Mouse (Mus musculus): ENCODE measurements around the gene Zfp872. TPM values are rescaled to one million over a fixed set of nuclear protein-coding genes. Genes with fewer than 3 reads are reported as not detected.
A peak's percentile ranks its signal among the peaks of the same experiment; 100 is the strongest.

Gene Zfp872
- polyA plus RNA-seq, 1 experiment from 2014 or later: 0.13 TPM

DNA sequence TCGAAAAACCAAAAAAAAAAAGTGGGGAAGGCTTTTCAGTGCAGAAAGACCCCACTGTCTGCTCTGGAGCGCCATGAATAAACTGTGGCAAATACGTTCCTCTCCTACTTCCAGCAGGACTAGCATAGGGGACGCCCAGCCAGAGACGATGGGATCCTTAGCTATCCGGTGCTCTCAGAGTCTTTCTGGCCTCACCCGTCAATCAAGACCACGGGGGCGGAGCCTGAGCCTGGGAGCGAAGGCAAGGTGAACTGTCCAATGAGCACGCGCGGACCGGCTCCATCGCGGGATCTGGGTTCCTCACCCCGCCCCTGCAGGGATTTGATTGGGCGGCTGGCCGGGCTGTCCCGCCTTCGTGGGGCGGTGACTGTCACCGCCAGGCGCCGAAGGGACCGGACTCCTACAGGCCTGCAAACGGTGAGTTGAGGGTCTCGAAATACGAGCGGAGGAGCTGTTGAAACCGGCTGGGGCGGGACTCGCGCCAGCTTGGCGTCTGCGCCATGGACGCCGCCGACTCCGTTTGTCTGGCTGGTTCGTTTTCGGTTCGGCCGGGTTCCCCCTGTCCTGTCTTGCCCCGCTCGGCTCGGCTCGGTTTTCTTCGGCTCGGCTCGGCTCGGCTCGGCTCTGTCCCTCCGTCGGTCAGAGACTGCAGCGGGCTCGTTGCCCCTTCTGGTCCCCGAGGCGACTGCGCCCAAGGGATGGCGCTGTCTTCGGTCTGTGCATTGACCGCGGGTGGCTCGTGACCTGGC is 31.2 kb upstream of the Zfp872 start, which contains the start of gene Pigyl:
Gene Pigyl, plus strand, starts transcription at position 350 of the 749 bp plus-strand sequence.
- Histone ChIP-seq H3K4me2 (peak within 1 kb of the TSS; percentile 72), H3K9ac (peak within 1 kb of the TSS; percentile 81), H3K27ac (peak within 1 kb of the TSS; percentile 88), H3K27me3 (no peaks in the 10 kb centered on the region), H3K9me3 (replicated peaks) (no peaks in the 10 kb centered on the region), H3K4me1 (replicated peaks) (peaks cover 16% of the 10 kb centered on the region), H3K4me3 (peak within 1 kb of the TSS; percentile 76), H3K36me3 (no peaks in the 10 kb centered on the region)
- under 1% methylated on average over 65 of the region's 65 CpGs for WGBS
- ATAC-seq (replicated peaks; ENCODE audit: insufficient number of reproducible peaks, insufficient read depth, low FRiP score, low read depth): peak; percentile 99

DNA sequence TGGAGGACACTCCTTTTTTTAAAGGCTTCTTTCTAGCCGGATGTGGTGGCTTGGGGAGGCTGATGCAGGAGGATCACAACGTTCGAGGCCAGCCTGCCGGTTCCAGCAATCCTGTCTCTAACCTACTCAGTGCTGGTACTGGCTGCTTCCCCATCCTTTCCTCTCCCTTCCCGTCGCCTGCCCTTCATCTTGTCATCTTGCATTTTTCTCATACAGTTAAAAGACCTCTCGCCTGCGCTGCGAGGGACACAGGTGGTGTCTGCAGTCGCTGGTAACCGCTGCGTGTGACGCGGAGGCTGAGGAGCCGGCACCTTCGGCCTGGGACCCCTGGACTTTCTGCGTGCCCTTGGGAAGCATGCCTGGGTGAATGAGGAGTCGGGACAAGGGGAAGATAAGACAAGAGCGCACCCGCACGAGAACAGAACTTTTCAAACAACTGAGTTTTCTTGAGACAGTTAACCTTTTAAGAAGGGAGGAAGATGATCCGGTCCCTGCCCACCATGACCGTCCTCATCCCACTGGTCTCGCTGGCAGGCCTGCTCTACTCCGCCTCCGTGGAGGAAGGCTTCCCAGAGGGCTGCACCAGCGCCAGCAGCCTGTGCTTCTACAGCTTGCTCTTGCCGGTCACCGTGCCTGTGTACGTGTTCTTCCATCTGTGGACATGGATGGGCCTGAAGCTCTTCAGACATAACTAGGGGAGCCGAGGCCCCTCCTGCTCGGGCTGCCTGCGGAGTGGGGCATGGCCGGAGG is 30.2 kb upstream of the Zfp872 start:
- WGBS: 54% methylated on average over 34 of the region's 34 CpGs
- H3K9me3 ChIP-seq (replicated peaks): no peaks in the 10 kb centered on the region
- peak overlapping the region; percentile 81; the same call in 1 of the 2 replicates for H3K9ac ChIP-seq
- no peak overlapping the region for H3K27ac ChIP-seq
- no peaks in the 10 kb centered on the region for H3K27me3 ChIP-seq
- peak overlapping the region; percentile 76 for H3K4me3 ChIP-seq
- H3K4me2 ChIP-seq: peak overlapping the region; percentile 72
- H3K36me3 ChIP-seq: no peaks in the 10 kb centered on the region
- ATAC-seq (replicated peaks; ENCODE audit: insufficient number of reproducible peaks, insufficient read depth, low FRiP score, low read depth): no peak
- H3K4me1 ChIP-seq (replicated peaks): peaks cover 16% of the 10 kb centered on the region

DNA sequence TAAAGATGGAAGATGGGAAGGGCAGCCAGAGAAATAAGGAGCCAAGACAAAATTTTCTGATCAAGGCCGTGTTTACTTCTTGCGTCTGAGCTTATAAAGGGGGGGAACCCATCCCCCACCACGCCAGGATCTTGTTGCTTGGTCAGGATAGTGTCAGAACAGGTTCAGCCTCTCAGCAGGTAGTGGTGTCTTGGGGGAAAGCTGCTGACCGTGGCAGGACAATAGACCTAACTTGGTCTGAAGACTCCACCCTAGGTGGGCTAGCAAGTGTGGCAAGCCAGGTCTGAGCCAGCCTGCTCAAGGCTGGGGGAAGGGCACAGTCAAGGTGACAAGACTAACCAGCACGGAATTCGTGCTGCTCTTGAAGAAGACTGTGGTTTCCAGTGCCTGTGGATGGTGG is 26.6 kb upstream of the Zfp872 start:
- Histone ChIP-seq H3K9ac (no peak overlapping the region), H3K36me3 (no peaks in the 10 kb centered on the region), H3K9me3 (replicated peaks) (no peaks in the 10 kb centered on the region), H3K4me3 (no peak overlapping the region), H3K4me2 (no peak overlapping the region), H3K27ac (no peak overlapping the region), H3K27me3 (no peaks in the 10 kb centered on the region), H3K4me1 (replicated peaks) (peaks cover 12% of the 10 kb centered on the region)
- WGBS: 44% methylated on average over 6 of the region's 6 CpGs
- no peak for ATAC-seq (replicated peaks; ENCODE audit: insufficient number of reproducible peaks, insufficient read depth, low FRiP score, low read depth)

- H3K4me1 ChIP-seq (replicated peaks): peaks cover 9% of the 10 kb centered on the region
- no peak for ATAC-seq (replicated peaks; ENCODE audit: insufficient number of reproducible peaks, insufficient read depth, low FRiP score, low read depth)
- H3K9ac ChIP-seq: no peak overlapping the region
- H3K36me3 ChIP-seq: no peaks in the 10 kb centered on the region
- no peak overlapping the region for H3K4me3 ChIP-seq
- H3K9me3 ChIP-seq (replicated peaks): no peaks in the 10 kb centered on the region
- no peak overlapping the region for H3K27ac ChIP-seq
- H3K27me3 ChIP-seq: no peaks in the 10 kb centered on the region
- no peak overlapping the region for H3K4me2 ChIP-seq
- 73% methylated on average over 9 of the region's 9 CpGs for WGBS
These were observed 25.6 kb upstream of the Zfp872 start for GRCm38 (mm10) chr9:22162305-22162704.

- Histone ChIP-seq H3K4me2 (no peak overlapping the region), H3K4me3 (no peak overlapping the region), H3K9me3 (replicated peaks) (no peaks in the 10 kb centered on the region), H3K9ac (no peak overlapping the region), H3K27me3 (no peaks in the 10 kb centered on the region), H3K4me1 (replicated peaks) (peaks cover 3% of the 10 kb centered on the region; the same call in 1 of the 2 replicates), H3K27ac (no peak overlapping the region), H3K36me3 (no peaks in the 10 kb centered on the region)
- WGBS: 84% methylated on average over 7 of the region's 7 CpGs
- ATAC-seq (replicated peaks; ENCODE audit: insufficient number of reproducible peaks, insufficient read depth, low FRiP score, low read depth): no peak
These were observed 25.0 kb upstream of the Zfp872 start for GRCm38 (mm10) chr9:22162912-22163311.

- 3% methylated on average over 53 of the region's 54 CpGs for WGBS
- Histone ChIP-seq H3K9ac (peak overlapping the region; percentile 63), H3K27me3 (no peaks in the 10 kb centered on the region), H3K4me3 (peak overlapping the region; percentile 59), H3K9me3 (replicated peaks) (no peaks in the 10 kb centered on the region), H3K27ac (no peak overlapping the region), H3K4me1 (replicated peaks) (0 out of 2 replicates have a peak, but pooled peaks cover 2% of the 10 kb centered on the region), H3K4me2 (peak overlapping the region; percentile 95), H3K36me3 (no peaks in the 10 kb centered on the region)
- ATAC-seq (replicated peaks; ENCODE audit: insufficient number of reproducible peaks, insufficient read depth, low FRiP score, low read depth): no peak; the same call in 1 of the 2 replicates
These were observed 22.9 kb upstream of the Zfp872 start for GRCm38 (mm10) chr9:22164711-22165668.

GRCm38 (mm10) chr9:22165964-22166363 is 21.9 kb upstream of the Zfp872 start:
- no peaks in the 10 kb centered on the region for H3K27me3 ChIP-seq
- WGBS: 54% methylated on average over 6 of the region's 6 CpGs
- H3K4me1 ChIP-seq (replicated peaks): 0 out of 2 replicates have a peak, but pooled peaks cover 2% of the 10 kb centered on the region
- H3K36me3 ChIP-seq: no peaks in the 10 kb centered on the region
- H3K4me2 ChIP-seq: no peak overlapping the region
- no peak overlapping the region for H3K4me3 ChIP-seq
- no peak overlapping the region for H3K9ac ChIP-seq
- ATAC-seq (replicated peaks; ENCODE audit: insufficient number of reproducible peaks, insufficient read depth, low FRiP score, low read depth): no peak
- H3K27ac ChIP-seq: no peak overlapping the region
- H3K9me3 ChIP-seq (replicated peaks): no peaks in the 10 kb centered on the region

- no peak for ATAC-seq (replicated peaks; ENCODE audit: insufficient number of reproducible peaks, insufficient read depth, low FRiP score, low read depth)
- H3K4me2 ChIP-seq: no peak overlapping the region
- H3K9me3 ChIP-seq (replicated peaks): no peaks in the 10 kb centered on the region
- no peak overlapping the region for H3K4me3 ChIP-seq
- 0 out of 2 replicates have a peak, but pooled peaks cover 2% of the 10 kb centered on the region for H3K4me1 ChIP-seq (replicated peaks)
- H3K9ac ChIP-seq: no peak overlapping the region
- H3K27ac ChIP-seq: no peak overlapping the region
- H3K27me3 ChIP-seq: no peaks in the 10 kb centered on the region
- 88% methylated on average over 10 of the region's 10 CpGs for WGBS
- no peaks in the 10 kb centered on the region for H3K36me3 ChIP-seq
These were observed 21.2 kb upstream of the Zfp872 start for GRCm38 (mm10) chr9:22166686-22167085.

DNA sequence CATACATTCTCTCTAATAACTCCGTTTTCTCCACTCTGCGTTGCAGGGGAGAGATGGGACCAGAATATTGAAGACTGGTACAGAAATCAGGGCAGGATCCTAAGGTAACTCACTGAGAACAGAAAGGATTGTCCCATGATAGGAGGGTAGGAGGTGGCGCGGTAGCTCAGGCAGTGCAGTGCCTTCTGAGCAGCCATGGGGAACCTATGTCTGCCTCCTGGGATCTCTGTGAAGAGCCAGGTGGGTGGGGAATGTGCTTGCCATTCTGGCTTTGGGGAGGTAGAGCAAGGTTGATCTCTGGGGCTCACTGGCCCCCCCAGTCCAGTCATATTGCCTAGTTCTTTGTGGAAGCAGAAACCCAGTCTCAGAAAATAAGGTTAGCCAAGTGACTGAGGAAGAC is 20.1 kb upstream of the Zfp872 start:
- Histone ChIP-seq H3K4me1 (replicated peaks) (0 out of 2 replicates have a peak, but pooled peaks cover 2% of the 10 kb centered on the region), H3K4me2 (no peak overlapping the region), H3K9me3 (replicated peaks) (no peaks in the 10 kb centered on the region), H3K9ac (no peak overlapping the region), H3K4me3 (no peak overlapping the region), H3K27ac (no peak overlapping the region), H3K27me3 (no peaks in the 10 kb centered on the region), H3K36me3 (no peaks in the 10 kb centered on the region)
- 92% methylated on average over 4 of the region's 4 CpGs for WGBS
- ATAC-seq (replicated peaks; ENCODE audit: insufficient number of reproducible peaks, insufficient read depth, low FRiP score, low read depth): no peak

- no peak overlapping the region for H3K27ac ChIP-seq
- no peak overlapping the region for H3K4me3 ChIP-seq
- WGBS: 90% methylated on average over 11 of the region's 11 CpGs
- no peaks in the 10 kb centered on the region for H3K9me3 ChIP-seq (replicated peaks)
- no peaks in the 10 kb centered on the region for H3K27me3 ChIP-seq
- no peak overlapping the region for H3K9ac ChIP-seq
- H3K4me2 ChIP-seq: no peak overlapping the region
- no peaks in the 10 kb centered on the region for H3K36me3 ChIP-seq
- ATAC-seq (replicated peaks; ENCODE audit: insufficient number of reproducible peaks, insufficient read depth, low FRiP score, low read depth): no peak
- H3K4me1 ChIP-seq (replicated peaks): 0 out of 2 replicates have a peak, but pooled peaks cover 2% of the 10 kb centered on the region
These were observed 18.6 kb upstream of the Zfp872 start for GRCm38 (mm10) chr9:22169327-22169726.

DNA sequence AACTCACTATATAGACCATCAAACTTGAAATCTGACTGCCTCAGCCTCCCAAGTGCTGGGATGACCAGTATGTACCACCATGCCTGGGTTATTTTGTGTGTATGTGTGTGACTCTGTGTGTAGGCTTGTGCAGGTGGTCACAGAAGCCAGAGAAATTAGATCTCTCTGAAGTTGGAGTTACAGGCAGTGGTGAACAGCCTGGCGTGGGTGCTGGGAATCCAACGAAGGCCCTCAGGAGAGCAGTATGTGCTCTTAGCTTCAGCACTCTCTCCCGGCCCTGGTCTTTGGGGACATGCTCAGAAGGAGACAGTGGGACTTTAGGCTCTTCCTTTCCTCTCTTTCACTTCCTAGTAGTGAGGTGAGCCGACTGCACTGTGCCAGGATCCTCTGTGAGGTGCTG is 15.6 kb upstream of the Zfp872 start:
- no peak overlapping the region for H3K9ac ChIP-seq
- no peak overlapping the region for H3K4me3 ChIP-seq
- WGBS: 74% methylated on average over 4 of the region's 4 CpGs
- no peaks in the 10 kb centered on the region for H3K27me3 ChIP-seq
- no peaks in the 10 kb centered on the region for H3K36me3 ChIP-seq
- H3K9me3 ChIP-seq (replicated peaks): no peaks in the 10 kb centered on the region
- ATAC-seq (replicated peaks; ENCODE audit: insufficient number of reproducible peaks, insufficient read depth, low FRiP score, low read depth): no peak
- H3K27ac ChIP-seq: no peak overlapping the region
- H3K4me2 ChIP-seq: no peak overlapping the region
- H3K4me1 ChIP-seq (replicated peaks): no peaks in the 10 kb centered on the region

Measured in heart, embryonic 15.5 days (tissue).